Mouse (Mus musculus): ENCODE results near the gene Glod5. TPM values are rescaled to one million over a fixed set of nuclear protein-coding genes. Genes with fewer than 3 reads are reported as not detected.
"Not testable (repeated sequence)": the region's sequence is repeated elsewhere in the genome, so short reads cannot be mapped to it uniquely, and the experiment has no call there.

The Glod5 gene
- polyA plus RNA-seq, 1 experiment from 2014 or later: 0.68 TPM

- TF ChIP-seq EP300 (IDR thresholded peaks at IDR 0.05) (no peak), CTCF (IDR thresholded peaks at IDR 0.05) (peak; percentile 75)
- H3K4me3 ChIP-seq (ENCODE audit: low read depth, low read length): no peak overlapping the region
- H3K9ac ChIP-seq (replicated peaks; ENCODE audit: low read depth): no peak overlapping the region
- no peaks in the 10 kb centered on the region for H3K36me3 ChIP-seq (ENCODE audit: insufficient read depth, low read length)
- no peaks in the 10 kb centered on the region for H3K27me3 ChIP-seq (replicated peaks; ENCODE audit: insufficient read depth, low read length)
- no peaks in the 10 kb centered on the region for H3K9me3 ChIP-seq (ENCODE audit: low read length)
- no peak for ATAC-seq
- peak; percentile 59 for DNase-seq (ENCODE audit: low spot score)
- 7% methylated on average over 5 of the region's 5 CpGs for WGBS
- H3K4me2 ChIP-seq (replicated peaks; ENCODE audit: low read depth, low read length): no peak overlapping the region
- H3K27ac ChIP-seq (ENCODE audit: low read length): no peak overlapping the region
- H3K4me1 ChIP-seq (ENCODE audit: insufficient read depth, low read depth, low read length): no peaks in the 10 kb centered on the region
Measured at GRCm38 (mm10) chrX:8017142-8017541, 1.1 kb downstream of the Glod5 start.

DNA sequence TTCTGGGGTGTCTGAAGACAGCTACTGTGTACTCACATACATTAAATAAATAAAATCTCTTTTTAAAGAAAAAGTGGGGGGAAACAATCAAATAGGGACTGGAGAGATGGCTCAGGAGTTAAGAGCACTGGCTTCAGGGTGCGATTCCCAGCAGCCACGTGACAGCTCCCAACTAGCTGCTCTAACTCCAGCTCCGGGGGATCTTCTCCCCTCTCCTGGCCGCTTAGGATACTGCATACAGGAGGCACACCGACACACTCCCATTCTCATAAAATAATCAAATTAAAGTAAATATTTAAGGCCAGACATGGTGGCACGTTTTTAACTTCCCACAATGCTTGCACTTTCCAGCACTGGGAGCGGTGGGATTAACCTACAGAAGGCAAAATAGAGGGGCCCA, 2.6 kb downstream of the Glod5 start:
- not testable (repeated sequence) for H3K4me3 ChIP-seq (ENCODE audit: low read depth, low read length); H3K9ac ChIP-seq (replicated peaks; ENCODE audit: low read depth); H3K27me3 ChIP-seq (replicated peaks; ENCODE audit: insufficient read depth, low read length); H3K27ac ChIP-seq (ENCODE audit: low read length); ATAC-seq; H3K36me3 ChIP-seq (ENCODE audit: insufficient read depth, low read length); H3K4me1 ChIP-seq (ENCODE audit: insufficient read depth, low read depth, low read length); H3K4me2 ChIP-seq (replicated peaks; ENCODE audit: low read depth, low read length); H3K9me3 ChIP-seq (ENCODE audit: low read length)
- TF ChIP-seq CTCF (IDR thresholded peaks at IDR 0.05): peak; percentile 19; the same call in 1 of the 2 replicates
- WGBS: 17% methylated on average over 7 of the region's 7 CpGs
- DNase-seq (ENCODE audit: low spot score): peak; percentile 7

DNA sequence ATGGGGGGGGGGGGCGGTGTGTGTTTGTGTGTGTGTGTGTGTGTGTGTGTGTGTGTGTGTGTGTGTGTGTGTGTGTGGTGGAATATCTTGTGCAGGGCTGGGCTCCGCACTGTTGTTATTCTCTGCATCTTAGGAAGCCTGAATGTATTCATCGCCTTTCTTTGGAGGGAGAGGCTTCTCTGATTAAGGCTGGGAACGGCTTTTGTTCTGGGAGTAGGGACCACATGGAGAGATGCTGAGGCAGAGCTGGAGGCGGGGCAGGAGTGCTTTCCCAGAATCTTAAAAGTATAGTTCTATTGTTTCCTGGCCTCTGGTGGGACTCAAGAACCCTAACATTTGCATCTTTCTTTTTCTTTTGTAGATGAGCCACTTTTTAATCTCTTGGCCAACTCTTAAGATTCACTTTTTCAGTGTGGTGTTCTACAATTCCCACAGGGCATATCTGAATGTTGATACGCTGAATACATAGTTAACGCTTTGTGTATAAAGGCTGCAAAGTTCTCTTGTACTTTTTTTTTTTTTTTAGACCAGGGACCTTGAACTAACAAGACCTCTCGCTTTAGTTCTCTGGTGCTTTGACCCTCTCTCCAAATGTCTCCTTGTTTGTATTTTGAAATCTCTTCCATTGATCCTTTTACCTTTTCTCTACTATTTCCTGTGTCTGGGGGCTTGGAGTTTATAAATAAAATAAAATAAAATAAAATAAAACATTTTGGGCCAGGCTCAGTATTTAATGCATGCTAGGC, 4.5 kb downstream of the Glod5 start:
- 53% methylated on average over 8 of the region's 8 CpGs for WGBS
- no peaks in the 10 kb centered on the region for H3K36me3 ChIP-seq (ENCODE audit: insufficient read depth, low read length)
- H3K9ac ChIP-seq (replicated peaks; ENCODE audit: low read depth): no peak overlapping the region
- TF ChIP-seq EP300 (IDR thresholded peaks at IDR 0.05) (no peak), CTCF (IDR thresholded peaks at IDR 0.05) (no peak)
- no peak overlapping the region for H3K4me2 ChIP-seq (replicated peaks; ENCODE audit: low read depth, low read length)
- ATAC-seq (no peak), DNase-seq (ENCODE audit: low spot score) (no peak)
- H3K4me3 ChIP-seq (ENCODE audit: low read depth, low read length): no peak overlapping the region
- H3K27ac ChIP-seq (ENCODE audit: low read length): no peak overlapping the region
- H3K4me1 ChIP-seq (ENCODE audit: insufficient read depth, low read depth, low read length): no peaks in the 10 kb centered on the region
- no peaks in the 10 kb centered on the region for H3K9me3 ChIP-seq (ENCODE audit: low read length)
- H3K27me3 ChIP-seq (replicated peaks; ENCODE audit: insufficient read depth, low read length): no peaks in the 10 kb centered on the region

DNA sequence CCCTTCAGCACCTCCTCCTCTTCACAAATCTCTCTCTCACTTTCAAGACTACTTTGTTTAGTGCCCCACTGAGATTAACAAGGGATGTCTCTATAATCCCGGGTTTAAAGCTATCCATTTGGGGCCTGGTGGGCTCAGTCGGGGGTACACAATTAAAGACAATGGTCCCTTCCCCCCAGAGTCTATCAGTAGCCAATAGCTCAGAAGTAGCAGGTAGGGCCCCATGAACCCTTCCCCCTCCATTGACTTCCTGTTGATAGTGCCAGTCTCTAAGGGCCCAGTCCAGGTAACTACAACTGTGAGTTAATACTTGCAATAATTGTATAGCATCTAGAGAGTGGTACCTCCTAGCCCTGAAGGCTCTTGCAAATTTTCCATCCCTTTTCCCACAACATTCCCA, 5.1 kb downstream of the Glod5 start:
- no peak for ATAC-seq

GRCm38 (mm10) chrX:8009356-8009755, 8.9 kb downstream of the Glod5 start:
- H3K36me3 ChIP-seq (ENCODE audit: insufficient read depth, low read length); H3K9ac ChIP-seq (replicated peaks; ENCODE audit: low read depth); ATAC-seq; H3K27ac ChIP-seq (ENCODE audit: low read length); H3K4me2 ChIP-seq (replicated peaks; ENCODE audit: low read depth, low read length); H3K27me3 ChIP-seq (replicated peaks; ENCODE audit: insufficient read depth, low read length); H3K4me1 ChIP-seq (ENCODE audit: insufficient read depth, low read depth, low read length); H3K4me3 ChIP-seq (ENCODE audit: low read depth, low read length); DNase-seq (ENCODE audit: low spot score); H3K9me3 ChIP-seq (ENCODE audit: low read length): not testable (repeated sequence)
- 91% methylated on average over 4 of the region's 4 CpGs for WGBS

More for the DNA sequence above, 5.1 kb downstream of the Glod5 start:
- Histone ChIP-seq H3K9me3 (ENCODE audit: low read length) (no peaks in the 10 kb centered on the region), H3K4me1 (ENCODE audit: insufficient read depth, low read depth, low read length) (no peaks in the 10 kb centered on the region), H3K4me3 (ENCODE audit: low read depth, low read length) (no peak overlapping the region), H3K27ac (ENCODE audit: low read length) (no peak overlapping the region), H3K9ac (replicated peaks; ENCODE audit: low read depth) (no peak overlapping the region), H3K36me3 (ENCODE audit: insufficient read depth, low read length) (no peaks in the 10 kb centered on the region), H3K4me2 (replicated peaks; ENCODE audit: low read depth, low read length) (no peak overlapping the region), H3K27me3 (replicated peaks; ENCODE audit: insufficient read depth, low read length) (no peaks in the 10 kb centered on the region)
- TF ChIP-seq CTCF (IDR thresholded peaks at IDR 0.05) (no peak), EP300 (IDR thresholded peaks at IDR 0.05) (no peak)
- no peak for DNase-seq (ENCODE audit: low spot score)
- WGBS: 15% methylated on average over 2 of the region's 2 CpGs

DNA sequence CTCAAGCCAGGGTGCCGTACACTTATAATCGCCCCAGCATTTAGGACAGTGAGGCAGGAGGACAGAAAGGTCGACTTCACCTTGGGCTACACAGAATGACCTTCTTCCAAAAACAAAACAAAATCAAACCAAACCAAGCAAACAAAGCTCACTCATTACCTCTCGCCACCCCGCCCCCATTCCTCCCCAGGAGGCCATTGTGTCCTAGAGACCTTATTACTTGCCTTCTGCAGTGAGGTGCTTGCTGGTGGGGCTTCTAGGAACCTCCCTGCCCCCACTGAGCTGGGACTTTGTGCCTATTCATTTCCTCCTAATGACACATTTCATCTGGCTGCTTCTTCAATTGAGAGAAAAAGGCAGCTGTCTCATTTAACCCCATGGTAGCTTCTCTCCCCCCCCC, 9.7 kb downstream of the Glod5 start:
- H3K4me1 ChIP-seq (ENCODE audit: insufficient read depth, low read depth, low read length): no peaks in the 10 kb centered on the region
- H3K4me2 ChIP-seq (replicated peaks; ENCODE audit: low read depth, low read length): no peak overlapping the region
- TF ChIP-seq EP300 (IDR thresholded peaks at IDR 0.05) (no peak), CTCF (IDR thresholded peaks at IDR 0.05) (no peak)
- no peak overlapping the region for H3K9ac ChIP-seq (replicated peaks; ENCODE audit: low read depth)
- H3K36me3 ChIP-seq (ENCODE audit: insufficient read depth, low read length): no peaks in the 10 kb centered on the region
- H3K27me3 ChIP-seq (replicated peaks; ENCODE audit: insufficient read depth, low read length): no peaks in the 10 kb centered on the region
- ATAC-seq: no peak
- no peaks in the 10 kb centered on the region for H3K9me3 ChIP-seq (ENCODE audit: low read length)
- no peak overlapping the region for H3K4me3 ChIP-seq (ENCODE audit: low read depth, low read length)
- 47% methylated on average over 5 of the region's 5 CpGs for WGBS
- no peak overlapping the region for H3K27ac ChIP-seq (ENCODE audit: low read length)
- no peak for DNase-seq (ENCODE audit: low spot score)

DNA sequence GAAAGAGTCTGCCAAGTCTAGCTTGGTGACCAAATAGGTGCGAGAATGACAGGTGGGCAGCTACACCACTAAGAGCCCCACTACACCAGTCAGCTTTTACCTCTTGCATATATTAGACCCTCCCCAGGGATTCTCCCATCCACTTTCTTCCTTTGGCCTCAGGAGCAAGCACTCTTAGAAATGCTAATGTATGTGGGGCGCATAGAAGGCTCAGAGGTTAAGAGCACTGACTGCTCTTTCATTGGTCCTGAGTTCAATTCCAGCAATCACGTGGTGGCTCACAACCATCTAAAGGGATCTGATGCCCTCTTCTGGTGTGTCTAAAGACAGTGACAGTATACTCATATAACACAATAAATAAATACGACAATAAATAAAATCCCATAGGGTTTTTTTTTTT, 15.3 kb downstream of the Glod5 start:
- H3K36me3 ChIP-seq (ENCODE audit: insufficient read depth, low read length): no peaks in the 10 kb centered on the region
- TF ChIP-seq EP300 (IDR thresholded peaks at IDR 0.05): no peak
- no peak for TF ChIP-seq CTCF (IDR thresholded peaks at IDR 0.05)
- H3K4me1 ChIP-seq (ENCODE audit: insufficient read depth, low read depth, low read length): no peaks in the 10 kb centered on the region
- H3K9ac ChIP-seq (replicated peaks; ENCODE audit: low read depth): no peak overlapping the region
- H3K27me3 ChIP-seq (replicated peaks; ENCODE audit: insufficient read depth, low read length): no peaks in the 10 kb centered on the region
- H3K9me3 ChIP-seq (ENCODE audit: low read length): no peaks in the 10 kb centered on the region
- H3K4me2 ChIP-seq (replicated peaks; ENCODE audit: low read depth, low read length): no peak overlapping the region
- no peak overlapping the region for H3K27ac ChIP-seq (ENCODE audit: low read length)
- WGBS: 62% methylated on average over 4 of the region's 4 CpGs
- H3K4me3 ChIP-seq (ENCODE audit: low read depth, low read length): no peak overlapping the region
- DNase-seq (ENCODE audit: low spot score) (no peak), ATAC-seq (no peak)

All from lung, postnatal 0 days (tissue).